Mouse (Mus musculus): Measurements from ENCODE around the gene Fpr-rs4.
"Not testable (repeated sequence)": the region's sequence is repeated elsewhere in the genome, so short reads cannot be mapped to it uniquely, and the experiment has no call there.

The Fpr-rs4 gene

DNA sequence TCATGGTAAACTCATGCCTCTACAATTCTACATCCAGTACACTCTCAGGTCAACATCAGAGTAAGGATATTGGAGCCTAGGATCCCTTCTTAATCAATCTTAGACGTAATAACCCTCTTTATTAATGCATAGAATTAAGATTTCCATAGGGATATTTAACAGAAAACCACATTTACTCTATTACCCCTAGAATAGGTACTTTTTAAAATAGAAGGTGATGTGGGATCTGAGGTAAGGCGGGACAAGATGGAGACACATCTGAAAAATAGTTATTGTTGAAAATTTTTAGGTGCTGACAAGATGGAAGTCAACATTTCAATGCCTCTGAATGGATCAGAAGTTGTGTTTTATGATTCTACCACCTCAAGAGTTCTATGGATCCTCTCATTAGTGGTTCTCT, at the start of gene Fpr-rs4:
Gene Fpr-rs4 (plus strand): TSS at position 301 of the 400 bp plus-strand sequence.
- no peak for DNase-seq (ENCODE audit: low spot score in 2 of 2)

DNA sequence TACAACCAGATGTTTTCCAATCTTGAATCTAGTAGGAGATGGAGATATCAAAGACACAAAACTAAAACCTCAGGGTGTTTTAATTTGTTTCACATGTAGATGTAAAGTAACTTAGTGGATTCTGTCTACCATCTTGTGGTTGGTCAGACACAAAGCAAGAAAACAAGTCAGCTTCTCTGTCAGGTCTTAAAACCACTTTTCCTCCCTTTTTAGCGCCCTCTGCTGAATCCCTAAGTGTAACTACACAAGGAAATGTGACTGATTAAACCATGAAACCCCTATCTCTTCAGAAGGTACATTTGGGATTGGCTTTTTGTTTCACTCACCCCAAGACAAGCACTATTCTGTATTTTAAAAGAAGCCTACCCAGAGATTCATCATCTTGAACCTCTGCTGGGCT, 48.1 kb upstream of the Fpr-rs4 start:
- DNase-seq (ENCODE audit: low spot score in 2 of 2), result no peak

GRCm38 (mm10) chr17:17981232-17981631, 40.3 kb upstream of the Fpr-rs4 start:
- not testable (repeated sequence) for DNase-seq (ENCODE audit: low spot score in 2 of 2)

DNA sequence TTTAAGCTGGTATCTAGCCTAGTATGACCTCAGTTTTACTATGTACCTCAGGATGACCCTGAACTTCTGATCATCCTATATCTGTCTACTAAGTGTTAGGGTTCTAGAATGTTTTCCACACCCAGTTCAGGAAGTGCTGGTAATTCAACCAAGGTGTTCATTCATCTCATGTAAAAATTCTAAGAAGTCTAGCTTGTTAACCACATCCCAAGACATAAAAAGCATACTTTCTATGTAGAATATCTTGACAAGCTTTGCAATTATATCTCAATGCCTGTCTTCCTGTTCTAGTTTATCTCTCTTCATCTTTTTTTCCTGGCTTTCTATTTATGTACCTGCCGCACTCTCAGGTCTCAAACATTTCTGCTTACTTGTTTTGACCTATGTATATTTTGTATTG, 16.8 kb upstream of the Fpr-rs4 start:
- no peak for DNase-seq (ENCODE audit: low spot score in 2 of 2)

GRCm38 (mm10) chr17:18049124-18049523, 27.6 kb downstream of the Fpr-rs4 start, which contains the start of gene Vmn2r124:
TSS of gene Vmn2r124 (plus strand) at chr17:18049424.
- no peak for DNase-seq (ENCODE audit: low spot score in 2 of 2)
